Mouse (Mus musculus) adrenal gland, postnatal 14 days (tissue): Measurements from ENCODE around the gene App. TPM values are rescaled to one million over a fixed set of nuclear protein-coding genes. Genes with fewer than 3 reads are reported as not detected.
A peak's percentile ranks its signal among the peaks of the same experiment; 100 is the strongest.

ENCODE experiments used
- DNase-seq: peaks from one replicate; pipeline ENCODE4 v3.0.0; 2021; ENCODE audit warnings: mixed read lengths
- total RNA-seq: library from RNA; stranded (reverse); gene quantifications from 2 replicates; pipeline ENCODE4 v1.2.3, GENCODE M21; 2021

Gene App
- total RNA-seq, 1 experiment from 2014 or later, result 299 TPM

DNA sequence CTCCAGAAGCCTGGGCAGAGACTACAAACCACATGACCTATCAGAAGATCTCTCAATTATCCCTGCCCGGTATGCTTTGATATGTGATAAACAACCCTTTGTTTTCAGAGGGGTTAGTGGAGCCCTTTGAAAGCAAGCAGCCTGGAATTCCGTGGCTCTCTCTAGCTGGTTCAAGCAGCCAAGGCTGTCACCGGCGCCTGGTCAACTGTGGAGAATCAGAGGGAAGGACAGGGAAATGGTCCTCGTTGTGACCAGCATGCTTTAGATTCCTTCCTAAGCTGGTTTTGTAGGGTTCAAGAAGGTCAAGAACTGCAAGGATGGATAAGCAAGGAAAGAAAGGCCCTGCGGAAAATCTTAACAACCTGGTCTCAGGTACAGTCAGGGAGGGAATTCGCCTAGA is 21.9 kb downstream of the App start:
- DNase-seq, result no peak

GRCm38 (mm10) chr16:85150902-85151301 is 22.7 kb downstream of the App start:
- peak; percentile 26 for DNase-seq

DNA sequence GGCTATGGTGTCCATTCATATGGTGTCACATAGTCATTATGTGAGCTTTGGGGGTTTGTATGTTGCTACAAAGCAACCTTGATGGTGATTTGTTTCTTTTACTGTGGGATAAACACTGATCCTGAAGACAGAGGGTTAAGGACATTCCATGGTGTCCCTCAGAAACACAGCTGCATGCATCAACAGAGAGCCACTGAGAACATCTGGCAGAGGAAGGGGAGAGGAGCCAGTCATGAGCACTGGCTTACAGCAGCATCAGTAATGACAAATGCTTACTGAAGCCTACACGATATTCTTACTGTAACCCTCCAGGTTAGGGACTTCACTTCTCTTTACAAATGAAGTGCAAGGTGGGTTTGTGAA is 24.1 kb downstream of the App start:
- DNase-seq, result no peak

- peak; percentile 71 for DNase-seq
Observed at GRCm38 (mm10) chr16:85148615-85149508, 24.7 kb downstream of the App start.

DNA sequence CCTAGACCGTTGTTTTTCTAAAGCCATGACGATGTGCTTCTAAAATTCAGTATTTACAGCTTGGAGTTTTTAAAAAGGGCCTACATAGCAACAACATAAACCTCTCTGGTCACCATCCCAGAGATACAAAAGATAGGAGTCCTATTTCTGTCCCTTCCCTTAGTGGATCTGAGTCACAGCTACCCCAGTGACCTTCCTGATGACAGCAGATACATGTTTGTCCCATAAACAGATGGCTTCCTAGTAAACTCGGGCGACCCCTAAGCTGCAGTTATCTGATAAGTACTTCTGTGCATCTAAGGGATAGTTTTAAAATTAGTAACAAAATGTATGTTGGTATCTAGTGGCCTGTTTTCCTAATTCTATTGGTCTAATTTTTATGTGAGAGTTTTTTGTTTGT is 26.1 kb downstream of the App start:
- peak; percentile 30 for DNase-seq

- no peak for DNase-seq
Observed at GRCm38 (mm10) chr16:85145771-85146178, 27.8 kb downstream of the App start.

DNA sequence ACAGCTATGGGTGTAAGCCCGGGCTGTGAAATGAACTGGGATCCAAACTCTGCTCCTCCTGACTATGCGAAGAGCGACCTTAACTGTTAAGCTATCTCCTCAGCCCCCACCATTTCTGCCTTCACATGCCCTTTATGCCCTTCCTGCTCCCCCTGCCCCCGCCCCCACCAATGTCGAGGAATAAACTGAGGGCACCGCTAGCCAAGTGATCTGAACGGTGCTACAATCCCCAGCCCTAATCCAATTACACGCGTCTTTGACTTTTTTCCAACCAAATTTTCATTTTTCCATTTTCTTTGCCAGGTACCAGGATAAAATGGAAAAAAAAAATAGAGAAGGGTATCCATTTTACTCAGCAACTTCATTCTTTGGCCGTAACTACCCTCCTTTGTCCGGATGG is 28.2 kb downstream of the App start:
- no peak for DNase-seq

- no peak for DNase-seq
Observed at GRCm38 (mm10) chr16:85144401-85144800, 29.2 kb downstream of the App start.

- DNase-seq, result no peak
Observed at GRCm38 (mm10) chr16:85143863-85144262, 29.7 kb downstream of the App start.

DNA sequence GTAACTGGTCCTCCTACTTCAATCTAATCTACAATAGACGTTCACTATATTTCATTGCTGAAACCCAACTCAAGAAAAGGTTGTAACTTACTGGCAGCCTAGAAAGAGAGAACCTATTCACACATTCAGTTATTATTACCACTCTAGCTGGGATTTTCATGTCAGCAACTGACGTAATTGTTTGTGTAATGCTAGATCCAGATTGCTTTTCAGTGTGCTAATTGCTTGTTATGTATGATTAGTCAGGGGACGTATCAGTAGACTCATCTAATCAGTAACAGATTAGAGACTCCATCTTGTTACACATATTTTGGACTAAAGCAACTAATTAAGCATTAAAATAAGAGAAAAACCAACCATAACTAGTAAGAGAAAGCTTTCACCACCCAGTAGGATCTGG is 30.4 kb downstream of the App start:
- DNase-seq, result no peak

- no peak for DNase-seq
Observed at GRCm38 (mm10) chr16:85141404-85141803, 32.2 kb downstream of the App start.

DNA sequence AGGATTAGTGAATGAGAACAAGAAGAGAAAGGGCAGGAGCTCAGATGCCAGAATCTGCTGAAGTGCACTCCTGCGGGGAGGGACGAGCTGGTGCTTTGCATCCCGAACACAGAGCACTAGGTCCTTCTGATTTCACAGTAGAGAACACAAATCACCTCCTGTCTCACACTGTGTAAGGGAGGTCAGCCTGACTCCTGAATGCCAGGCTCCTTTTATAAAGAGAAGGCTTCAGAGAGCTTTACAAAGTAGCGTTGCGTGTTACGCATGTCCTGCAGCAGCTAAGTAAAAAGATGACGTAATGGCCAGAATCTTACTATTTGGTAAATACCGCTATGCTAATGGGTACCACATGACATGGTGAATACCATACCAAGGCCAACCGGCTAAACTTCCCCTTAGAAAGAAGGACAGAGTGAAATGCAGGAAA is 34.4 kb downstream of the App start:
- DNase-seq, result peak; percentile 35

GRCm38 (mm10) chr16:85137348-85137747 is 36.2 kb downstream of the App start:
- DNase-seq, result peak; percentile 79

- no peak for DNase-seq
Observed at GRCm38 (mm10) chr16:85136046-85136445, 37.5 kb downstream of the App start.

- DNase-seq, result peak; percentile 75
Observed at GRCm38 (mm10) chr16:85133468-85133881, 40.1 kb downstream of the App start.

DNA sequence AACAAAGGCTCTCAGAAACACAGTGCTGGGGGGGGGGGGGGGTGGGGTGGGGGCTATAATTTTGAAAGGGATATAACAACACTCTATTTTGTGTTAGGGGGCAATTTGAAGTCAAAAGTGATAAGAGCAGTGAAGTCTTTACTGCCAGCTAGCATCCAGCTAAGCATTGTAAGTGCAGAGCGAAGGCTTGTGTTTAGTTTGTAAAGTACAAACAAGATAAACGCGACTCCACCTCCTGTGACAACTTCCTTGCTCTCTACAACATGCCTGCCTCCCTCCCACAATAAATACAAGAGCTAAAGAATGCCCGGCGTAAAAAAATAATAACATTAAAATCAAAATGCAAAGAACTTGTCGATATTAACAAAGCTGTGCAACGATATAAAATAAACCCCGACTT is 40.5 kb downstream of the App start:
- no peak for DNase-seq

GRCm38 (mm10) chr16:85132182-85132581 is 41.4 kb downstream of the App start:
- no peak for DNase-seq

GRCm38 (mm10) chr16:85130861-85131556 is 42.6 kb downstream of the App start:
- DNase-seq, result no peak

DNA sequence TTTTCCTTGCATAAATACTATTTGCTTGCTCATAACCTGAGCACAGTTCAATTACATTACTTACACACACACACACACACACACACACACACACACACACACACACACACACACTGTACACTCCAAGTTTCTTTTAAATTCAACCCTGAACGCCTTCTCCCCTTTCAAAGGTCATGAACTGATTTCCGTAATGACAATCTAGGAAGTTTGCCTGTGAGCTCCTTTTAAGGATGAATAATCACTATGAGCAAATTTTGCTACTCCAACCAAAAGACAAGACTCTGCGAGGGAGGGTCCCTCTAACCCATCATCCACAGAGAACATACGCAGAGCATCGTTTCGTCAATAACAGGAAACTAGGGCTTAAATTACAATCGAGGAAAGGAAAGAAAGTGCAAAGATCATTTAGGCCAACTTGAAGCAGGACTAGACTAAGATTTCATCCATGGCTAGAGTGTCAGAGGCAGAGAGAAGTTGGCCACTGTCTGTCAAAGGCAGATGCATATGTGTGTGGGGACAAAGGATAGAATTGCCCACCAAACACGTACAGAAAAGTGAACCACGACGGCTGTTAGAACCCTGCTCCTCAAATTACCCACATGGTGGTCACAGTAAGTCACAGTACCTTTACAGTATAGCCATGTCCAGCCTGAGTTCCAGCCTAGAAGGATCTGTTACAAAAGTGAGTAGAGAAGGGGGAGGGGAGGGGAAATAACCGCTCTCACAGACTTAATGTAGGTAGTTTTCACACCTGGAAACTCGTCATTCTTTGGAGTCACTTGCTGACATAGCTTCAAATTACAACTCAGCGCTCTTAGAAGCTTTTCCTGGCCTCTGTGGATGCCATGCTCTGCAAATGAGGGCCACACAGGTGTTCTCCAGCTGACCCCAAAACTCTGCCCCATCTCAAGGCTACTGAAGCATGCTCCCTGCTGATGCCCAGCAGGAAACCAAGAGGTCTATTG is 44.6 kb downstream of the App start:
- no peak for DNase-seq

DNA sequence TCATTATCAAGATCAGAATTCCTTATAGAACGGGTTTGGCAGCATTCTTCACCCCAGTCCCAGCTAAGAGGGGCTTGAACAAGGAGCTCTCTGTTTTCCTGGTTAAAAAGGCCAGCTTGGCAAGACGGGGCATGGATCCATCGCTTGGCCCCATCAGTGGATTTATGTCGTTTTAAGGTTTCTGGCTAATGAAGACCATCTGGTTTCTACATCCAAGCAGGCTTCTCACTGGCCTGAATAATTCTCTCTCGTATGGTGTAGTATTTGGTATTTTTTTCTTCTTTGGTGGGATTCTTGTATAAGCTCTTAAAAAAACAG is 45.3 kb downstream of the App start:
- no peak for DNase-seq

GRCm38 (mm10) chr16:85127661-85128346 is 45.8 kb downstream of the App start:
- no peak for DNase-seq

DNA sequence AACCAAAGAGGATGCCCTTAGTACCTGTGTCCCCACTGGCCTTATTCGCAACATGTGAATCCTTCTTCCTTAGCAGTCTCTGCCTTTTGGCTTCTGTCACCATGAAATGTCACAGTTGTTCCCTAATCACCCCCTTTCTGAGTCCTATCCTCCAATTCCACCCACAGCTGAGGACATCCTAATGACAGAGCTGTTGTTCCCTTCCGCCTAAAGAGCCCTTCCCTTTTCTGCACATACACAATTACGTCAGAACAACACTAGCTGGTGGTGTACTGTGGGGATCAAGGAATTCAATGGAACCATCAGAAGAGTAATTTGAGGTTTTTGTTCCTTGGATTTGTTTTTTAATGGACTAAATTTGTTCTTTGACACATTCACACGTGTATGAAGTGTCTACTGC is 48.9 kb downstream of the App start:
- no peak for DNase-seq
